Mouse (Mus musculus) forelimb bud, embryonic 11.5 days (tissue): ENCODE measurements around the gene Unc5b.
"Not testable (repeated sequence)": the region's sequence is repeated elsewhere in the genome, so short reads cannot be mapped to it uniquely, and the experiment has no call there.

Source experiments
- DNase-seq: peaks from one replicate; pipeline ENCODE4 v3.0.0-alpha.2; 2012; ENCODE audit warnings: low read depth, low spot score

Unc5b gene

DNA sequence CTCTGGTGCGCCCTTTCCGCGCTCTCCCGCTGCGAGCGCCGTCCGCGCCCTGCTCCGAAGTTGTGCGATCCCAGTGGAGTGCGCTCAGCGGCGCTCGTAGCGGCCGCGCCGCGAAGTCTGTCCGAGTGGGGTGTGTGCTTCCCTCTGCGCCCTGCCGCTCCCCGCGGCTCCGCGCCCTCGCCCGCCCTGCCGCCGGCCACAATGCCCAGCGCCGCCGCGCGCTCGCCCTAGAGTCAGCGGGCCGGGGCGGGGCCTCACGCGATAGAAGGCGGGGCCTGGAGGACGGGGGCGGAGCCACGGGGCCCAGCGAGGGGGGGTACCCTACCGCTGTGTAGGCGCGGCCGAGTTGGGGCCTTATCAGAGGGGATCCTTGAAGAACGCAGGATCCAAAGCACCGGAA, at the start of gene Unc5b:
Gene Unc5b, minus strand, starts transcription at position 203 of the 400 bp plus-strand sequence.
- peak; percentile 87 for DNase-seq

DNA sequence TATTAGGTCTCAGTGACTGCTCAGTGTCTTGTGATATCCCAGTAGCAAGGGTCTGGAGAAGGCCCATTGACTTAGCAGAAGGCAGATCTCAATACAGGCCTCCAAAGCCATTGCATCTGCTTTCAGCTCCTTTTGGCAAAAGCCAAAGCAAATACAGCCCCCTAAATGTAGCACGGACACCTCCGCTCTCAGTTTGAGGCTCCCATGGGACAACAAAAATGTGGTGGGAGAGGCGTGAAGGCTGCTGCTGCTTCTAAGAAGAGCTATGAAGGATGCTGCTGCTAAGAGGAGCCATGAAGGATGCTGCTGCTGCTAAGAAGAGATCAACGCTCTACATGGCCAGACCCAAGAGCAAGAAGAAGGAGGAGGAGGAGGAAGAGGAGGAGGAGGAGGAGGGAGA, 48.4 kb upstream of the Unc5b start:
- DNase-seq: no peak

DNA sequence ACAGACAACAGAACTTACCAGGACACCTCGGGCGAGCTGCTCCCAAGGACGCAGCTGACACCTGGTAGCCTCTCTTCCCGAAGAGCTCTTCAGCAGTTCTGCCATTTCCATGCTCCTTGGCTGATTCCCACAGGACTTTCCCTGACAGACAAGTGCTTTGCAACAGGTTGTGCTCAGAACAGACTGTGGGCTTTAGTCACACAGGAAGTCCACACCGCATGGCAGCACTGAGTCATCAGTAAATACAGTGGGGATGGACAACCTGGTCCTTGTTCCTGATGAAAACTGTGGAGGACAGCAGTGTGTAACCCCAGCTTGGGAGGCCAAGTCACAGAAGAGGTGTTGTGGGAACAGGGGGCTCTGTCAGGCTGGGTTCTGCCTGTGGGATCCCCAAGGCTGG, 45.7 kb upstream of the Unc5b start:
- DNase-seq: no peak

DNA sequence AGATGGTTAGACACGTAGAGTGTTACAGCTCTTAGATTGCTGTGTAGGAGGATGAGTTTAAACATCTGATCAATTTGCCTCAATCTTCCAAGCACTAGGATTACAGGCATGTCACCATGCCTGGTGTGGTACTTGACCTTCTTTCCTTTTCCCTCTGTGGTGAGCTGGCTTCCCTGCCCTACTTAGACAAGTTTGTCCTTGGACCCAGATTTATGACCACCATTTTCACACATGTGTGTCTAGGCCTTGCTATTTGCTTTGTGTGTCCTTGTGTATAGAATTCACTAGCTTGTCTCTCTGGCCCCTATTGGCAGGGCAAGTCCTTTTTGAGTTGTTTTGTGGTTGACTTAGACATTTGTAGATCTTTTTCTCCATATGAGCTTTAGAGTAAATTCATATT, 43.6 kb upstream of the Unc5b start:
- no peak for DNase-seq

DNA sequence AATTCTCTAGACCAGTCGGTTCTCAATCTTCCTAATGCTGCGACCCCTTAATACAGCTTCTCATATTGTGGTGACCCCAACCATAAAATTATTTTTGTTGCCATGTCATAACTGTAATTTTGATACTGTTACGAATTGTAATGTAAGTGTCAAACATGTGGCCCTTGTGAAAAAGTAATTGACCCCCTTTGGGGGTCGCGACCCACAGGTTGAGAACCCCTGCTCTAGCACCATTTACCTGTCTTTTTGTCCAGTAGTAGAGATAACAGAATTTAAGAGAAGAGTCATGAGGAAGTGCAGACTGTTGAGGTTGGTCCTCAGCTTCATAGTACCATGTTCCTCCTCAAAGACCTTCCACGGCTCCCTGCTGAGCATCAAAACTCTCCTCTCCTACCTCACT, 31.9 kb upstream of the Unc5b start:
- DNase-seq: no peak

DNA sequence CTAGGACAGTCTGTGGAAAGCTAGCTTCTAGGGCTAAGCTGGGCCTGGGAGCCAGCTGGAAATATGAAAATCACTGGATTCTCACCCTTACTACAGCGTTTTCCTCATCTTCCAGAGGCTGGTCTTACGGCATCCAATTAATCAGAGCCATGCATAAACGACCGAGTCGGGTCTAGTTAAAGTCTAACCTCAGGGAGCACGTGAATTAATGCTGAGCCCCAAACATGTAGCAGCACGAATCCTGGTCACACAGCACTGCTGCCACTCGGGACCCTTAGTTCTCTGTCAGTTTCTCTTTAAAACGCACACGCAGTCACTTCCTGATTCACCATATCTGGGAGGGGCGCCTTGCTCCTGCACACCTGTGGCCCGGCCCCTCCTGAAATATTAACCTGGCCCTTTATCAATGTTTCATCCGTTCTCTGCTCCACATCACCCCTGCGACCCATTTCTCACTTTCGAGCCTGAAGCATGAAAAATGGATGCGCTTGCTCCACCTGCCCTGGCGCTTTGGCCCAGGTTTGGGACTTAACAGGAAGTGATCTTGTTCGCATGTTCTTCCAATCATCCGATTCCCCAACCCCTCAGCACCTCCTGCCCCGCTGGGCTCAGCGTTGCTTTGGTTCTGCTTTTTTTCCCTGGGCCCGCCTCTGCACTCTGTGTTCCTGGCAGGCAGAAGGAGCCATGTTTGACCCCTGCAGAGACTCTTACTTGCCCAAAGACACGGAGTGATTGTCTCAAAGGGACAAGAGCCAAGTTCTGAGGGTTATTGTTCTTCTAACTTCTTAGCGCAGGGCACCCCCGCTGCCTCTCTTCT, 31.3 kb upstream of the Unc5b start:
- DNase-seq: no peak

DNA sequence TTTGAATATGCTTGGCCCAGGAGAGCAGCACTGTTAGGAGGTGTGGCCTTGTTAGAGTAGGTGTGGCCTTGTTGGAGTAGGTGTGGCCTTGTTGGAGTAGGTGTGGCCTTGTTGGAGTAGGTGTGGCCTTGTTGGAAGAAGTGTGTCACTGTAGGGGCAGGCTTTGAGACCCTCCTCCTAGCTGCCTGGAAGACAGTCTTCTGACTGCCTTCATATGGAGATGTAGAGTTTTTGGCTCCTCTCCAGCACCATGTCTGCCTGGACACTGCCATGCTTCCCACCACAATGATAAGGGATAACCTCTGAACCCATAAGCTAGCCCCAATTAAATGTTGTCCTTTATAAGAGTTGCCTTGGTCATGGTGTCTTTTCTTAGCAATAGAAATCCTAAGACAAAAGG, 13.9 kb upstream of the Unc5b start:
- not testable (repeated sequence) for DNase-seq

DNA sequence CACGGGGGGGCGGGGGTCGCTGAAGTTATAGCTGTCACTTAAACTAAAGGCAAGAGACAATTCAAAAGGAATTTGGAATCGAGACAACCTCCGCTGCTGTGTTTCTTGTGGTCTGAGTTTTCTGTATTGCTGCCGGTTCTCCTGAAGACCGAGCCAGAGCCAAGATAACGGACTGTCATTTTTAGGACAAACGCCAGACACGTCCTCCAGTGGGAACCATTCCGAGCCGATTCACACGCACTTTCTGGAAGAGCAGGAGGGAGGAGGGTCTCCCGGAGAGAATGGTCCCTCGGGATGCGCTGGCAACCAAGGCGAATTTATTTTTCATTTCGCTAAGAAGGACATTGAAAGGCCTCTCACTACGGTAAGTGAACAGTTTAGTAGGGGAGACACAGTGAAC, 7.4 kb upstream of the Unc5b start:
- no peak for DNase-seq

DNA sequence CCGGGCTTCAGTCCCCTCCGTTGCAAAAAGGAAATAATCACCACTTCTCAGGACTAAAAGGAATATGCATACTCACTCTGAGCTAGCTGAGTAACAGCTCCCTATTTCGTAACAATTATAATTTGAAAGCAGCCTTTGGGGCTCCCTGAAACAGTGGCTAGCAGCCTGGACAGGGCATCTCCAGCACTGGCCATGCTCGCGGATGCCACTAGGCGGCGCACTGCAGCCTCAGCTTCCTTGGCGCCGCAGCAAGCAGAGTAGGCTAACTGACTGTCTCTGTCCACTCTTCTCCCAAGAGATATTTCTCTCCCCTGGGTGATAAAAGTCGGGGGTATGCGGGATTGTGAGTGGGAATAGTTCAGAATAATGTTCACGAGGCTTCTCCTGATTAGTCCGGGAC, 3.6 kb upstream of the Unc5b start:
- DNase-seq: peak; percentile 67

DNA sequence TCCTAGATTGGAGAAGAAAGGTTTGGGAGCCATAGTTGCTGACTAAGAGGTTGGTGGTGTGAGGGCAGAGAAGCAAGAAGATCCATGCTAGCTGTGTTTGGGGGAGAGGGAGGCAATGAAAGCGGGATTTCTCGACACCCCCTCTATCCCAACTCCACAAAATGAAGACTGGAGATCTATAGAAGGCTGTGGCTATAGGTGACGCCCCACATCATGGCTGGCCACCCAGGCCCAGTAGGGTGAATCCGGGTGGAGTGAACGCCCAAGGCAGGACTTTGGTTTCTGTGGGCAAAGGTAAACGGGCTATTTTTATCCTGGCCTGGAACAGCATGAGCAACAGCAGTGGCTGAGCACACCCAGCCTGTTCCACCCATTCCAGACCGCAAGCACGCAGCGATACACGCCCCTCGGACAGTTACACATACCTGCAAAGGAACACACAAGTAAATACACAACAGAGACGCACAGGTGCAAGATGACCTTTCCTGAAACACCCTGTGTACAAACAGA, 1.3 kb upstream of the Unc5b start:
- no peak for DNase-seq

DNA sequence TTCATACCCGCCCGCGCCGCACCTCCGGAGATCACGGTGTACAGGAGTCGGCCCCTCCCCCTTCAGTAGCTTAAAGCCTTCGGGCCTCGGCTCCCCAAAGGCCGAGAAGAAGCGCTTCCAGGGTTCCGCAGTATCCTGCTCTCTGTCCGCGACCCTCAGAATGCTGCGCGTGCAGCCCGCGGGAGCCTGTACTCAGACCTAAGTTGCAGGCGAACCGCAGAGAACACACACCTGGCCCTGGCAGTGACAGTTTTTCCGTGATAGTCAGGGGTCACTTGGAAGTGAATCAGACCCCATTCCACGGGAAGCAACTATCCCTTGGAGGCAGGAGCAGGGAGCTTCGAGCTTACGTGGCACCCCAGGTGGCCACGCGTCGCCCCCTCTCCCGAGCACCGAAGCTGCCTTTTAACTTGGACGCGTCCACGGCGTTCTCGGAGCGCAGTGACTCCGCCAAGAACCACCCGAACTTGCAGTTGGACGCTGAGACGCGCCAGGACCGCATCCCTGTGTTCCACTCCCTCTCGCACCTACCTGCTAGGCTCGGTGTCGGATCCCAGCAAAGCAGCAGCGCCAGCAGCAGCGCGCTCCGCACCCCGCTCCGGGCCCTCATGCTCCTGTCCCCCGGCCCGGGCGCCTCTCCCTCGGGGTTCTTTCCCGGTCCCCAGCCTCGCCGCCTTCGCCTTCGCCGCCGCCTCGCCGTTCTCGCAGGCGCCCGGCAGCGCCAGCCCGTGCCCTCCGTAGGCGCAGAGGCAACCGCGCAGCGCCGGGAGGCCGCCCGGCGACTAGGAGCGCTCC, 628 bp downstream of the Unc5b start:
- no peak for DNase-seq

DNA sequence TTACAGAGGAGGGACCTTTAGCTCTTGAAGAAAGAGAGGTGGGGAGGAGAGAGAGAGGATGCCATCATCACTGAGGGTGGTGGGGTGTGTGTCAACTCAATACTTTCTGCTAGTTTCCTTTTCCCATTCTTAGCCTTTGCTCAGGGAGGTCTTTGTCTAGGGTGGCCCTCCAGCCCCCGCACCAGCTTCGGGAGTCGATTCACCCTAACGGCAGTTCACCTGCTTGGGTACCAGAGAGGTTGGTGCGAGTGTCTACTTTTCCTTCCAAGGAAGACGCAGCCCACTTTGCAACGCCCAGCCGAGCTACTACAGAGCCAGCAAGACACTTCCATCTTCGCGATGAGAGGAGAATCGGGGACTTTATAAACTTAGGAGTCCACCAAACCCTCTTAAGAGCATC, 1.4 kb downstream of the Unc5b start:
- no peak for DNase-seq

DNA sequence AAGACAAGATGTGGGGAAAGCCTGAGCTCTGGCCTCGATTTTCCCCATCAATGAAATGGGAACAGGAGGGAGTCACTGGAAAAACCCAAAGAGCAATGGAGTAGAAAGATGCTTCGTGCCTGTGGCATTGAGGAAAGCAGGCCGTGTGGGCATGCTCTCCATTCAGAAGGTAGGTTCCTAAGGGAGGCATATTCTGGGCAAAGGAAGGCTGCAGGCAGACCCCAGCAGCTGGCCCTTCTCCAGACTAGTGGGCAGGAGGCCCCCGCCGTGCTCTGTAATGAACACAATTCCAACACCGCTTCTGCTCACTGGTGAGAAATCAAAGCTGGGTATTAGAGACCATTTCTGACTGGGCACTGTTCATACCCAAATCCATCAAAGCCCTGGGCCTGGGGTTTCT, 2.3 kb downstream of the Unc5b start:
- DNase-seq: no peak

DNA sequence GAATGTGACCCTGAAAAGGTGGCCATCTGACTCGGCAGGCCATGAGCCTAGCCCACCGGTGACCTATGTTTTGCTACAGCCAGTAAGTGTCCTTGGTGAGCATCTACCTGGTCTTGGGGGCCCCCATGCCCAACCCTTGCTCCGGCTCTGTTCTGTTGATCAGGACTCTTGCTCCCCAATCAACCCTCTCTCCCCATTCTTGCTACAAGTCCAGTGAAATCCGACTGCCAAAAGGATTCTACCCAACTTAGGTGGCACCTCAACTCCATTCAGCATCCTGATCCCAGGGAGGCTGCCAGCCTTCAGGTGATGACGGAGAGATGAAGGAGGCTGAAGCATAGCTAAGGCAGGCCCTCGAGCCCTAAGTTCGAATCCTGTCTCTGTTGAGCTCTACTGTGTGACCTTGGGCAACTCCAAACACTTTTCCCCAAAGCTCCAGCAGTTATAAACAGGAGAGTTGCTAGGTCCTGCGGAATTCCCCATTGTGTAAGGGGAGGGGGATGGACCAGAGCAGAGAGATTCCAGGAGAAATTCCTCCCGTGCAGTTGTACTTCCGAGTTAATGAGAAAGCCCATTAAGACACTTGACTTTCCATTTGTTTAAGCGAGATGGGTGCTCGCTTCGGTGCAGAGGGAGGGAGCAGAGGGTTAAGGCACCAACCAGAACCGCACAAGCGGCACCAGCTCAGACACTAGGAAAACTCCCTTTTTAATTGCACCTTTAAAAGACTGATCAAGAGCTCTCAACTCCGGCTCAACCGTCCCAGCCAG, 3.3 kb downstream of the Unc5b start:
- DNase-seq: no peak

DNA sequence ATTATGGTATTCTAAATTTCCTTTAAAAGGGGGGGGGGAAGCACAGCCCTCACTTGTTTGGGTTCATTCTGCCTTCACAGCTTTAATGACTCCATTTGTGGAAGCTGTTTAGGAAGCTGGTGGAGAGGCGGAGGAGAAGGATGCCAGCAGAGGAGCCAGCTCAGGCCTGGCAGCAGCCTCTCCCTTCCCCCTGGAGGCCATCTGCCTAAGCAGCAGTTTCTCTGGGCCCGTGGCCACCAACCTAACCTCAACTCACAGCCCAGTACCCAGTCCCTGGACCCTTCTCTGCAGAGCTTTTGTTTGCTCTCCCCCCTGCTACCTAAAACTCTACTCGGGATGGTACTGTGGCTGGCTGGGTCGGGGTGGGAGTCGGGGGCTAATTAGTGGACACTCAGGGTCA, 4.1 kb downstream of the Unc5b start:
- DNase-seq: no peak

DNA sequence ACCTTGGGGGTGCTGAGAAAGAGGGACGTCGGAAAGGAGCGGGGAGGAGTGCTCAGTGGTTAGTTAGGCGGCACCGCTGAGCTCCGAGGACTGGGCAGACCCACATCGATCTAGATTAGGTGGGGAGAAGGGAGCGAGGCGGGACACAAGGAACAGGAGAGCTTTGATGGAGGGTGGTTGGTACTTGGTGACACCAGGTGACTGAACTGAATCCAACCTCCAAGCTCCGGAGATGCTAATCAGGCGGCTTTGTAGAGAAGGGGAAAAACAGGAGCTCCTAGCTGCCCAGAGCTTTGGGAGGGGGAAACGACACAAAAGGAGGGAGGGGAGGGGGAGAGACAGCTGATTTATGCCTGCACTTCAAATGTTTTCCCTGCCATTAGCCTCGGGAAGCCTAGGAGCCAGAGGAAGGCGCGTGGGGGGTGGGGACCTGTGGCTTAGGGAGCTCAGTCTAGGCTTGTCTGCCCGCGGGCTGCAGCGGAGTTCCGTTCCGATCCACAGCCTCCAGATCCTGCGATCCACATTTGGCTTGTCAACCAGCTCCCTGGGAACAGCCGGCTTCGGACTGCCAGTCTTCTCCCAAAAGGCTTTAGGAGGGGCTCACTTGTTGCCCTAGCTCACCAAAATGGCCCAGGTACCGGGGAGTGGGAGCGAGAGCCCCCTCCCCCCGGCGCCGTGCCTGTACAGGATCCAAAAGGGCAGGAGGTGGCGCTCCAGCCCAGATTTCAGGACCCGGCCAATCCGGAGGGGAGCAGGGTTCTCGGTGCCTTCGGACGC, 4.7 kb downstream of the Unc5b start:
- DNase-seq: peak; percentile 73

DNA sequence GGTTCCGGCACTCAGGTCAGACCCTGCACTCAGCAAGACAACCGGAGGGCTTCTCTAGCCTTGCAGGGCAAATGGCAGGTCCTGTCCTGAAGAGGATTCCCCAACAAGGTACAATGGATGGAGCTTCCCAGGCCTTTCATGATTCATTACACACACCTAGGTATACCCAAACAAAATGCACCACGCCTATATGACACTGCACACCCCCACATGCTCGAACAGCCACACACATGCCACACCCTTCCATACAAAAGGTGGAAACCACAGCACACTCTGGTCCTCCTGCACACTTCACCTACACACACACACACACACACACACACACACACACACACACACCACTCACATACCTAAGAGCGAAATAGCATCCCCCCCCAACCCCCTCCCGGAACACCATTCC, 5.4 kb downstream of the Unc5b start:
- no peak for DNase-seq

DNA sequence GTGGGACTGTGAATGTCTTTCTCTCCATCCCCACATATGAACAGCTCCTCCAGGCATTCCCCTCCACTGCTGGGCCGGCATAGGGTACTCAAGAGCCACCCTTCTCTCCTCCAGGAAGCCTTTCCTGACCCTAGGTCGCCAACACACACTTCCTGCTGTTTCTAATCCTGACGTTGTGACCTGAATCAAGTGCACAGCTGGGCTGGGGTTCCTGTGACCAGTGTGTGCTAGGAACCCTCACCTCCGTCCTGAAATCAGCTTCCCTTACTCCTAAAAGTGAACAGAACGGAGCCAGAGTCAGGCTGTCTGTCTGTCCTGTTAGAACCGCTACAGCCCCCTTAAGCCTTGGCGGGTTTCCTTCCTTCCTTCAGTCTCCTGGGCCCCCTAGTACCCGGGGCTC, 7.6 kb downstream of the Unc5b start:
- no peak for DNase-seq

DNA sequence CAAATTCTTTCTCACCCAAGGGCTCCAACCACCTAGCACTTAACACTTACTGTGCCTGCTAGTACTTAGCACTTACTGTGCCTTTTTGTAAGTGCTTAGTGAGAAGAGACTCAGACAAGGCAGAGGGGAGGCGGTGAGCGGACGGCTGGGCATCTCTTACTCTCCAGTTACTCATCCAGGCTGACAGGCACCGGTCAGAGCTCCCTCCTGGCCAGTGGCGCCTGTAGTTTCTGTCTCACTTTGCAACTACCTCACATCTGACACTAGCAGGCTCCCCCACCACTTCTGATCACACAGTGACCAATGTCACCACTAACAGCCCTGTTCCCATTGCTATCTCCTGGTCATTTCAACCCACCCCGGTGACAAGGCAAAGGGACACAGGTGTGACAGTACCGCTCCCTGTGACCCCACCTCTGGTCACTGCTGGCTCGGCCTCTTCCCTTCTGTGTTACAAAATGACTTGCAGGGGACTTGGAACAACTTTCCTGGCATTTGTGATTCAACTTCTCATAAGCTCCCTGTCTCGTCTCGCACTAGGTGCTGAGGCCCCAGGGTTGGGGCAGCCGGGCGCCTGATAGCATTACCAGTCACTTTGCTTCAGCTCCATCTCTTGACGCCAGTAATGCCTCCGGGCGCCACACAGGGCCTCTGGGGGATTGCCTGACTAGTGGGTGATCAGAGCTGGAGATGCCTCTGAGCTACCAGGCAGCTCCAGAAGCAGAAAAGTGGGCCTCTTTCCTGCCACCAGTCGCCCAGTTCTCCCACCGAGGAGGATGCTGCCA, 8.5 kb downstream of the Unc5b start:
- no peak for DNase-seq

DNA sequence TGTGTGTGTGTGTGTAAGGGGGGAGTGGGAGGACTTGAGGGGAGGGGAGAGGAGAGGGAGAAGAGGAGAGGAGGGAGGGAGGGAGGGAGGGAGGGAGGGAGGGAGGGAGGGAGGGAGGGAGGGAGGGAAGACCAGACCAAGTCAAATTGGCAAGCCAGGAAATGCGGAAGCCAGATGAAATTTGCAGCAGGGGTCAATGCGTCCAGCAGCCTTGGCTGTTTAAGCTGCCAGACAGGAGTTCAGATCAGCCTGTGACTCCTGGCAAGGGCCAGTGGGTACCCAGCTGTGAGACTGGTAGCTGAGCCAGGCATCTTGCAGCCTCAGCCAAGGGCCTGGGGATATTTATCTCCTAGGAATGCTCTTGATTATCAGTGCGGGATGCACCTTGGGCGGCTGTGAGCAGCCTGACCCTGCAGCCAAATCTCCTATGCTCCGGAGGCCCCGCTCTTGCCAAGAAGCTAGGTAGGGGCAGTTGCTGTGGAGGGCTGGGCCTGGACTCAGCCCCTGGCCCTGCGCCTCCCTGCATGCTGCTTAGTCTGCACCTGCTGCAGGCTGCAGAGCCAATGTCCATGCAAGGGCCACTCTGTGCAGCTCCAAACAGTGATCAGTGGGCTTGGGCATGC, 9.5 kb downstream of the Unc5b start:
- DNase-seq: no peak
